Mouse (Mus musculus) central nervous system, embryonic 14 days (tissue): Measurements from ENCODE around the gene Plgrkt. TPM values are rescaled to one million over a fixed set of nuclear protein-coding genes. Genes with fewer than 3 reads are reported as not detected.

ENCODE experiments used
- polyA plus RNA-seq: library from polyadenylated mRNA; depleted of rRNA; stranded (reverse); fragments of >200 nt; gene quantifications from 2 replicates; pipeline ENCODE4 v1.2.3, GENCODE M21; 2012; rRNA removed

The Plgrkt gene
- 55.8 and 63.9 TPM in 2 replicates for polyA plus RNA-seq

DNA sequence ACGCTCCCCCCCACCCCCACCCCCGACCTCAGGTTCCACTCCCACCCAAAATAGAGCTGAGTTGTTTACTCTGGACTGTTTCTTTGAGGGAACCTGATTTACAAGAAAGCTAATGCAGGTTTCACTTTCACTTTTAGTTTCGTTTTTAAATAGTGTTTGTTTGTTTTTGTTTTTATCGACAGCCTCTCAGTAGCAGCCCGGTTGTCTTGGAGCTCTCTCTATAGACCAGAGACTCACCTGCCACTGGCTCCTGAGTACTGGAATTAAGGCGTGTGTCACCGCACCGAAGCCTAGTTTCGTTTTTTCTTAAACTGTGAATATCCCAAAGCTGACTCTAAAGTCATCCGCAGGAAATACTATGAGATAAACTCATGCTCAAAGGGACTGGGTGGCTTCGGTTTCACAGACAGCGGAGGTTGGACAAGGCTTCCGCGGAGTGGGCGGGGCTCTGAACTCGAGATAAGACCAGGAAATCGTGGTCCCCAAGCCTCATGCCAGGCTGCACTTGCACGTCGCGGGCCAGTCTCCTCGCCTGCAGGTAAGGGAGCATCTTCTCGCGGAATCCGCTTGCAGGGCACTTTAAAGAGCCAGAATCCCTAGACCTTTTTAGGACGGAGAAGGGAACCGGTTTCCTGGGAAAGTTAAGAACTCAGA lies at the start of gene Plgrkt, which contains the start of gene Cd274:
Gene Plgrkt (minus strand): TSS at position 422 of the 654 bp plus-strand sequence.
Gene Cd274 (plus strand): TSS at position 487 of the 654 bp plus-strand sequence.

GRCm38 (mm10) chr19:29410619-29411018 lies 43.4 kb upstream of the Plgrkt start, which contains the start of gene Pdcd1lg2:
TSS of gene Pdcd1lg2 (plus strand) at chr19:29410919.

GRCm38 (mm10) chr19:29334068-29334745 lies 33.0 kb downstream of the Plgrkt start, which contains the start of gene Rln1:
TSS of gene Rln1 (minus strand) at chr19:29334670.

GRCm38 (mm10) chr19:29325053-29325851 lies 41.9 kb downstream of the Plgrkt start, which contains the start of gene Insl6:
TSS of gene Insl6 (minus strand) at chr19:29325356.

Other genes starting within 250 kb of the Plgrkt start
- 26.7 and 28.9 TPM in 2 replicates for gene Jak2, start 115.6 kb downstream of the Plgrkt start, polyA plus RNA-seq
- gene Insl6, start 42.0 kb downstream of the Plgrkt start, polyA plus RNA-seq = 1.1 and 1.6 TPM in 2 replicates
- 1.4 and 1.7 TPM in 2 replicates for gene Rln1, start 32.7 kb downstream of the Plgrkt start, polyA plus RNA-seq
- 0.95 and 1.6 TPM in 2 replicates for gene Cd274, start 65 bp upstream of the Plgrkt start, polyA plus RNA-seq
- 0.06 TPM in 1 of 2 replicates, not detected in the other for gene Pdcd1lg2, start 43.5 kb upstream of the Plgrkt start, polyA plus RNA-seq
- 22.4 and 27.0 TPM in 2 replicates for gene Ric1, start 154.9 kb upstream of the Plgrkt start, polyA plus RNA-seq